Comparison of ENCODE assay signal across 12 mouse cellular contexts in genomic region chr11:81508385-81509233, GRCm38 (mm10).
DNase-seq lines count a peak whose midpoint lies in the region; ATAC-seq and TF ChIP-seq lines count a peak whose summit lies in the region.
"Had no signal": no experiment of that assay in that cellular context is flagged by ENCODE, and none has a peak within 500 bp of the region (broad histone marks: within the 10 kb centered on the region; RNA-seq: fewer than 3 reads in every experiment).

No protein-coding gene starts in this region.

- H3K9ac ChIP-seq in kidney, embryonic 15.5 days: no peak overlapping the region
- no peak overlapping the region for H3K9ac ChIP-seq in kidney, embryonic 14.5 days (ENCODE audit: low read depth, low read length)
- H3K9ac ChIP-seq in midbrain, embryonic 11.5 days (ENCODE audit: low read length): no peak overlapping the region
- H3K9ac ChIP-seq in limb, embryonic 14.5 days (ENCODE audit: low read depth, low read length, severe bottlenecking): no peak overlapping the region
- H3K9ac ChIP-seq: embryonic facial prominence, embryonic 15.5 days had no signal

- no peak overlapping the region for H3K4me2 ChIP-seq in kidney, embryonic 15.5 days
- H3K4me2 ChIP-seq in kidney, embryonic 14.5 days (replicated peaks; ENCODE audit: low read depth, low read length): no peak overlapping the region
- H3K4me2 ChIP-seq in midbrain, embryonic 11.5 days: no peak overlapping the region
- H3K4me2 ChIP-seq in limb, embryonic 14.5 days (replicated peaks; ENCODE audit: low read depth, low read length, severe bottlenecking): no peak overlapping the region
- H3K4me2 ChIP-seq: embryonic facial prominence, embryonic 15.5 days had no signal

- H3K27ac ChIP-seq in kidney, embryonic 15.5 days: 0 out of 2 replicates have a peak overlapping the region, but pooled peaks have one; percentile 15
- no peak overlapping the region for H3K27ac ChIP-seq in kidney, embryonic 14.5 days (ENCODE audit: low read depth, low read length)
- H3K27ac ChIP-seq in midbrain, embryonic 11.5 days (ENCODE audit: low read depth, low read length): no peak overlapping the region
- no peak overlapping the region for H3K27ac ChIP-seq in midbrain, embryonic 10.5 days (replicated peaks)
- no peak overlapping the region for H3K27ac ChIP-seq in limb, embryonic 14.5 days (replicated peaks; ENCODE audit: low read depth, low read length)
- H3K27ac ChIP-seq: embryonic facial prominence, embryonic 15.5 days had no signal

- 0 out of 2 replicates have a peak, but pooled peaks cover 2% of the 10 kb centered on the region for H3K27me3 ChIP-seq in kidney, embryonic 15.5 days
- no peaks in the 10 kb centered on the region for H3K27me3 ChIP-seq in kidney, embryonic 14.5 days (ENCODE audit: control insufficient read depth, insufficient read depth, low read length)
- H3K27me3 ChIP-seq in midbrain, embryonic 11.5 days (ENCODE audit: control insufficient read depth, insufficient read depth, low read length): no peaks in the 10 kb centered on the region
- no peaks in the 10 kb centered on the region for H3K27me3 ChIP-seq in midbrain, embryonic 10.5 days (ENCODE audit: low read depth, poor library complexity, severe bottlenecking)
- no peaks in the 10 kb centered on the region for H3K27me3 ChIP-seq in limb, embryonic 14.5 days (ENCODE audit: control insufficient read depth, insufficient read depth, low read length)
- H3K27me3 ChIP-seq: embryonic facial prominence, embryonic 15.5 days; megakaryocyte, embryonic 14.5 days had no signal

- 43% methylated on average over 8 of the region's 8 CpGs for WGBS in kidney, embryonic 15.5 days
- WGBS in kidney, embryonic 14.5 days: 45% methylated on average over 8 of the region's 8 CpGs
- 72% methylated on average over 8 of the region's 8 CpGs for WGBS in midbrain, embryonic 11.5 days
- WGBS in midbrain, embryonic 10.5 days: 78% methylated on average over 8 of the region's 8 CpGs
- 27% methylated on average over 8 of the region's 8 CpGs for WGBS in limb, embryonic 14.5 days

- H3K36me3 ChIP-seq in kidney, embryonic 15.5 days: no peaks in the 10 kb centered on the region
- H3K36me3 ChIP-seq in kidney, embryonic 14.5 days (ENCODE audit: control insufficient read depth, insufficient read depth, low read length): no peaks in the 10 kb centered on the region
- H3K36me3 ChIP-seq in midbrain, embryonic 11.5 days (ENCODE audit: control insufficient read depth, insufficient read depth, low read length): no peaks in the 10 kb centered on the region
- no peaks in the 10 kb centered on the region for H3K36me3 ChIP-seq in midbrain, embryonic 10.5 days
- H3K36me3 ChIP-seq in limb, embryonic 14.5 days (ENCODE audit: control insufficient read depth, insufficient read depth, low read length): no peaks in the 10 kb centered on the region
- H3K36me3 ChIP-seq: embryonic facial prominence, embryonic 15.5 days had no signal

- H3K4me3 ChIP-seq in kidney, embryonic 15.5 days (replicated peaks): no peak overlapping the region
- H3K4me3 ChIP-seq in kidney, embryonic 14.5 days (ENCODE audit: low read length): no peak overlapping the region
- H3K4me3 ChIP-seq in midbrain, embryonic 11.5 days (ENCODE audit: low read depth, low read length): no peak overlapping the region
- no peak overlapping the region for H3K4me3 ChIP-seq in midbrain, embryonic 10.5 days
- no peak overlapping the region for H3K4me3 ChIP-seq in limb, embryonic 14.5 days (replicated peaks; ENCODE audit: low read length)
- H3K4me3 ChIP-seq: embryonic facial prominence, embryonic 15.5 days; megakaryocyte, embryonic 14.5 days had no signal

- H3K9me3 ChIP-seq in kidney, embryonic 15.5 days (replicated peaks): no peaks in the 10 kb centered on the region
- H3K9me3 ChIP-seq in kidney, embryonic 14.5 days (ENCODE audit: control insufficient read depth, low read length): no peaks in the 10 kb centered on the region
- H3K9me3 ChIP-seq in midbrain, embryonic 11.5 days (ENCODE audit: control insufficient read depth, low read length): no peaks in the 10 kb centered on the region
- no peaks in the 10 kb centered on the region for H3K9me3 ChIP-seq in midbrain, embryonic 10.5 days (replicated peaks)
- H3K9me3 ChIP-seq in limb, embryonic 14.5 days (ENCODE audit: control insufficient read depth, low read length): no peaks in the 10 kb centered on the region
- H3K9me3 ChIP-seq: embryonic facial prominence, embryonic 15.5 days; megakaryocyte, embryonic 14.5 days had no signal

- peak; percentile 18 to 30 for DNase-seq in cerebellum, postnatal 10 days
- no peak for DNase-seq in cerebellum, adult 8-10 months
- peak; percentile 81 for DNase-seq in midbrain, embryonic 11.5 days (ENCODE audit: low spot score, missing footprints)
- DNase-seq in midbrain, embryonic 10.5 days (ENCODE audit: low spot score): no peak
- peak; percentile 79 for DNase-seq in limb, embryonic 14.5 days (ENCODE audit: low spot score)
- no peak for DNase-seq in urinary bladder, postnatal 10 days (ENCODE audit: low spot score)
- DNase-seq: adrenal gland, adult 2 months; gastrocnemius, postnatal 10 days had no signal

- H3K4me1 ChIP-seq in kidney, embryonic 15.5 days: peaks cover 5% of the 10 kb centered on the region; the same call in 1 of the 2 replicates
- H3K4me1 ChIP-seq in kidney, embryonic 14.5 days (ENCODE audit: control insufficient read depth, insufficient read depth, low read length): no peaks in the 10 kb centered on the region
- H3K4me1 ChIP-seq in midbrain, embryonic 11.5 days (ENCODE audit: control insufficient read depth, insufficient read depth, low read length): no peaks in the 10 kb centered on the region
- H3K4me1 ChIP-seq in midbrain, embryonic 10.5 days: peaks cover 26% of the 10 kb centered on the region
- H3K4me1 ChIP-seq in limb, embryonic 14.5 days (ENCODE audit: control insufficient read depth, insufficient read depth, low read length): peaks cover 15% of the 10 kb centered on the region
- H3K4me1 ChIP-seq: megakaryocyte, embryonic 14.5 days had no signal

- TF ChIP-seq POLR2A in limb, embryonic 14.5 days (IDR thresholded peaks at IDR 0.05; ENCODE audit: borderline replicate concordance, extremely low read depth, insufficient read depth, insufficient read length): no peak

- no peak for ATAC-seq in kidney, embryonic 15.5 days (replicated peaks; ENCODE audit: low FRiP score)
- ATAC-seq in kidney, embryonic 14.5 days (ENCODE audit: low FRiP score, low TSS enrichment): no peak
- no peak for ATAC-seq in midbrain, embryonic 11.5 days (ENCODE audit: low FRiP score)
- ATAC-seq in limb, embryonic 14.5 days (ENCODE audit: low FRiP score, low read depth): peak; percentile 89

Comparison
In these comparisons a context has a peak if more than half of its experiments do, and no peak if none do; other contexts are left out.
1. DNase-seq: peak in cerebellum, postnatal 10 days (2 of 2), midbrain, embryonic 11.5 days (single experiment) and limb, embryonic 14.5 days (single experiment); none in cerebellum, adult 8-10 months (single experiment), midbrain, embryonic 10.5 days (single experiment) and urinary bladder, postnatal 10 days (single experiment).